Mouse (Mus musculus) layer of hippocampus, postnatal 14 days (tissue): Measurements from ENCODE around the gene Dmpk. TPM values are rescaled to one million over a fixed set of nuclear protein-coding genes. Genes with fewer than 3 reads are reported as not detected.
A peak's percentile ranks its signal among the peaks of the same experiment; 100 is the strongest.

ENCODE experiments used
- DNase-seq, 2 experiments: peaks; one replicate each; pipeline ENCODE4 v3.0.0; 2021 to 2022; ENCODE audit warnings: low spot score in 2 of 2, mixed read lengths in 1 of 2
- total RNA-seq, 2 experiments: library from RNA; stranded (reverse); gene quantifications; 2 replicates each; pipeline ENCODE4 v1.2.3; 2021

Dmpk gene
- total RNA-seq, 2 experiments from 2014 or later = 33.0 to 42.3 TPM

DNA sequence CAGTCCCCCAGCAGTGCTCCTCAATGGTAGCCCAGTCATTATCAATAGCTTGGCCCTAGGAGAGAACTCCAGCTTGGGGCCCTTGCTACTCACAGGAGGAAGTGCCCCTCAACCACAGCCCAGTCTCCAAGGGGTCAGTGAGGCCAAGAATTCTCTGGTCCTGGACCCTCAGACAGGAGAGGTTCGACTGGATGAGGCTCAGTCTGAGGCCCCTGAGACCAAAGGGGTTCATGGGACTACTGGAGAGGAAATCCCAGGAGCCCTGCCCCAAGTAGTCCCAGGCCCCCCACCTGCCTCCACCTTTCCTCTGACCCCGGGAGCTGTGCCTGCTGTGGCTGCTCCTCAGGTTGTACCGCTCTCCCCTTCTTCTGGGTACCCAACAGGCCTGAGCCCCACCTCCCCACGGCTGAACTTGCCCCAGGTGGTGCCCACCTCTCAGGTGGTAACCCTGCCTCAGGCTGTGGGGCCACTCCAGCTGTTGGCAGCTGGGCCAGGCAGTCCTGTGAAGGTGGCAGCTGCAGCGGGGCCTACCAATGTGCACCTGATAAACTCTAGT is 12.8 kb downstream of the Dmpk start:
- no peak for DNase-seq

DNA sequence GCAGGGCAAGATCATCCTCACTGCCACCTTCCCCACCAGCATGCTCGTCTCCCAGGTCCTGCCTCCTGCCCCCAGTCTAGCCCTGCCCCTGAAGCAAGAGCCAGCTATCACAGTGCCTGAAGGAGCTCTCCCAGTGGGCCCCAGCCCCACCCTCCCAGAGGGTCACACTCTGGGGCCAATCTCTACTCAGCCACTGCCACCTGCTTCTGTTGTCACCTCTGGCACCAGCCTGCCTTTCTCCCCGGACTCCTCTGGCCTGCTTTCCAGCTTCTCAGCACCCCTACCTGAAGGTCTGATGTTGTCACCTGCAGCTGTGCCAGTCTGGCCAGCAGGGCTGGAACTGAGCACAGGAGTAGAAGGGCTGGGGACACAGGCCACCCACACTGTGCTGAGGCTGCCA is 13.6 kb downstream of the Dmpk start:
- no peak for DNase-seq

GRCm38 (mm10) chr7:19097863-19098262 is 14.2 kb downstream of the Dmpk start:
- no peak for DNase-seq

DNA sequence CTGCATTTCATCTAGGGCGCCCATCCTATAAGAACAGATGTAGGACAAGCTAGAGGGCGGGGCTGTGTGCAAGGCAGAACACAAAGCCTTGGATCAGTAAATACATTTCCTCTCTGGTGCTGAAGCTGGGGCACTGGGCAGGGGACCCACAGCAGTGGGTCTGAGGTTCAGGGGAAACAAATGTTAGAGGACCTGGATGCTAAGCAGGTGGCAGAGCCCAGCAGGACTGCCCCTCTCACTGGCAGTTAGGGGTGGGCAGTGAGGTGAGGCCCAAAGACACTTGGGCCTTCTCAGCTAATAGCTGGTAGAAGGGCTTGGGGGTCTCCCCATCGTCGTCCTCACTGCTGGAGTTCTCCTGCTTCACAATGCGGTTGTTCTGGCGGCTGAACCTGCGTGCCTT is 15.2 kb downstream of the Dmpk start:
- DNase-seq = no peak

DNA sequence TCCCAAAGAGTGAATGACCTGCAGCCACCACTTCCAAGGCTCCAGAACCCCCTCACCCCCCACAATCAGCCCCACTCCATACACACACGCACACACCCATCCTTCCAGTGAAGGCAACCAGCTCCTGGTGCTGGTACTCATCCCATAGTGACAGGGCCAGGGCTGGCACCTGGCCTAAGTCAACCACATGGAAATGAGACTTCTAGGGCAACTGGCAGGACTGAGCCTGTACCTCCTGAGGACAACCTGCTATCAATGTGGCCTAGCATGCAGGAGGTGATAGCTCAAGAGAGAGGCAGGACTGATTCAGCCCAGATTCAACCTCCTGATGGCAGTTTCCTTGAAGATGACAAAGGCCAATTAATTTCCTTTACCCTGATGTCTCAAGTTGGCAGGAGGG is 16.6 kb downstream of the Dmpk start:
- DNase-seq = no peak

GRCm38 (mm10) chr7:19103741-19104140 is 20.1 kb downstream of the Dmpk start:
- no peak for DNase-seq

DNA sequence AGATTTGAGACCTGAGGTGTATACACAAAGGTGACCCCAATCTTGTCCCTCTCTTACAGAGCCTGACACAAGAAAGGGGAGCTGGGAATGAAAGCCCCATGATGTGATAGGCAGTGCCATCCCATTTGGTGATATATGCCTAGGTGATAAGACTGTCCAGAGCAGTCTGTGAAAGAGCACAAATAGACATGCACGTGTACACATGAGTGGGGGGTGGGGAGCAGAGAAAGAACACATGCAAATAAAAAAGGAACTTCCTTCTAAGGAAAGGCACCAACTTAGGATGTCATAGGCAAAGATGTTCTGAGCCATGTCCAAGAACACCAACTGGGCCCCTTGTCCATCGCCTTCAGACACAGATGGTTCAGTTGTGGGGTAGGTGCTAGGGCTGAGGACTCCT is 20.8 kb downstream of the Dmpk start:
- DNase-seq = no peak

DNA sequence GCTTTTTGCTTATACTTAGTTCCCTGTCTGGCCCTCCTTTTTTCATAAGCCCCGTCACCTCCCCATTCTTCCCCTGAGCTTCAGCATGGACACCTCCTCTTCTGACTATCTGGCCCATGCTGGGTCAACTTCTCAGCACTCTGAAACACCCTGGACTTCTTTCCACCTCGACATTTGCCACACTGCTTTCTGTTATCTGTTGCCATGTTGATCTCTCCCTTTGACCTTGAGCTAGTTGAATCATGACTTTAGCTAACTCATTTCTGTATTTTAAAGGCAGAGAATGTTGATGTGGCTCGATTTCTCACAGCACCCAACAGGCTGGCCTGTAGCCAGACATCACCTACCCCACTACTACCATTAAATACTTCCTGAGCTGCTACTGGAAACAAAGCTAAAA is 23.8 kb downstream of the Dmpk start:
- no peak for DNase-seq

DNA sequence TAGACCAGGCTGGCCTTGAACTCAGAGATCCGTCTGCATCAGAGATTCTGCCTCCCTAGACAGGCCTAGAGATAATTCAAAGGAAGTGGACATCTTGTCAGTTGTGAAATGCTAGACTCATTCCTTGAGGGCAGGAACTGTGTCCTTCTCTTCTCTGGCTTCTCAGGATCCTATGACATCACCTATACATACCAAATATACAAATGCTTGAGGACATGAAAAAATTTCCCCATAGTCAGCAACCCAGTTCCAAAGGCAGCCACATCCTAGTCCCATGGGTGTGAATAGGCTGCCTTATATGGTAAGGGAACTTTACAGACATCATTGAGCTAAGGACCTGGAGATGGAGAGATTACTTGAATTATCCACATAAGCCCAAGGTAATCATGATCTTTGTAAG is 25.9 kb downstream of the Dmpk start:
- no peak for DNase-seq

DNA sequence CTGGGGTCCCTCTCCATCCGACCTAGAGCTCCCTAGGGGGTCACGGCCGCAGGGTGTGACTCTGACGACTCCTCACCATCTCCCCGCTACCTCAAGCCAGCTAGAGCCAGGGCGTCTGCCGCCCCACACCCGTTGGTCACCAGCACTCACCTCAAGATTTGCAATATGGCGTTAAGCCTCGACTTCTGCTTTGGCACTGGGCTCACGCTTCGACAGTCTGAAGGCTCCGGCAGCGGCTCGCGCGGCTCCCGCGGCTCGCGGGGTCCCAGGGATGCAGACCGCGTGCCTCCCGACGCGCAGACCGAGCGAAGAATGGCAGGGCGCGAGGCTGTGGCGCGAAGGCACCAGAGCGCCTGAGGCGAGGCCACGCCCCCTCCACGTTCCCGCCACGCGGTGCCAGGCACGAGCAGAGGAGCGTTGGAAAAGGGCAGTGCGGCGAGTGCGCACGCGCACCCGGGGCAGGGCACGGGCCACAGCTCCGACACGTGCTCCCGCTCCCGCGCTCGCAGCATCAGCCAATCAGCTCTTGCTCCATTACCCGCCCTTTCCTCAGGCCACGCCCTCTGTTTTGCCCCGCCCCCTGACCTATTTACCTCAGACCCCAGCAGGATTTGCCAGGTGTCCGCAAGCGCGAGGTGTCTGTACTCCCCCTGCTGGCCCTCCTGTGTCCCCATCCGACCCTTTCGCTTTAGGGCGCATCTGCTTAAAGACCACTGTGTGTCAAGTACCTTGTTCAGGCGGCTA is 34.6 kb downstream of the Dmpk start, which contains the start of gene Gm4969:
Gene Gm4969, minus strand, starts transcription at position 341 of the 744 bp plus-strand sequence.
- peak in 1 of 2 experiments; percentile 47 for DNase-seq

DNA sequence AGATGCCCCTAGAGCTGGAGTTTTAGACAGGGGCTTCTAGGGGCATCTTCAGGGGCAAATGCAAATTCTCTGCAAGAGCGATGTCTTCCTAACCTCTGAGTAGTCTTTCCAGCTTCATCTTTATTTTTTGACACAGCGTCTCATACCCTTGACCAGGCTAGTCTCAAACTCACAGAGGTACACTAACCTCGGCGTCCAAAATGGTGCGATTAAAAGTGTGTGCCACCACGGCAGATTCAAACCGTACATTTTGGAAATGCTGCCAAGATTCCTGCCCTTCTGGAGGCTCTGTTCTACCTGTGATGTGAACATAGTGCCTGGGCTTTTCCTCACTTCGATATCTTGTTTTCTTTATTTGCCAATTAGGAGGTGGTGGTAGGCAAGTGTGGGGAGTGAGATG is 35.4 kb downstream of the Dmpk start:
- no peak for DNase-seq

DNA sequence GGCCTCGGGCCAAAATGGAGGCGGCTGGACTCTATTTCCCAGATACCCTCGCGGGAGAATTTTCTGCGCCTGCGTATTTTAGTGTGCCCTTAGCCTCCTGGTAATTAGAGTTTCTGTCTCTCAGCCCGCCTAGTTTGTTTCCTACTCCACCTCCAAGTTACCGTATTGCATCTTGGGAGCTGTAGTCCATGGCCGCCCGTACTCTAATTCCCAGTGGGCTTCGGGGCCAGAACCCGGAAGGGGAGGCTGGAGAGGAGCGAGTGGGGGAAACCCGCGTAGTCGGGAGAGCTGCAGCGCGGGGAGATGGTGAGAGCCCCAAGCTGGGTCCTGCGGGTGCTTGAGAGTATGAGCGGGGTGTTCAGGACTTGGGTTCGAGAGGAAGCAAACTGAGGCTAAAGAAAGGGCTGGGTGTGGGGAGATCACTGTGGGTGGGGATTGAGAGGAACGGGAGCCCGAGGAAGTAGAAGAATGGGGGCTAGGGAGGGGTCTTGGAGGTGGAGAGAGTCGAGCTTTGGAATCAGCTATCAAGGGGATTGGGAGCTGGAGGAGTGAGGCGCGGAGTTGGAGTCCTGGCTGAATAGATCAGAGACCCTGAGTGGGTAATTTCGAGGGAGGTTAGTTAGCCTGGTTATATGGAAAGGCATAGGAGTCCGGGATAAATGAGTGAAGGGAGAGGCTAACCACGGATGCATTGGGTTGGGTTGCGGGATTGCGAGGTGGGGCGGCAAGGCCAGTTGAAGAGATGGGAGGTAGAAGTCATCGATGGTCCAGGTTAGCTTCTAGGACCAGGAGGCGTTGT is 36.2 kb downstream of the Dmpk start, which contains the start of gene Fbxo46:
Gene Fbxo46, plus strand, starts transcription at position 229 of the 799 bp plus-strand sequence.
- DNase-seq = peak; percentile 89 to 97

GRCm38 (mm10) chr7:19121686-19122085 is 38.0 kb downstream of the Dmpk start:
- DNase-seq = no peak

GRCm38 (mm10) chr7:19124713-19125112 is 41.1 kb downstream of the Dmpk start:
- DNase-seq = no peak

- DNase-seq = no peak
Measured at GRCm38 (mm10) chr7:19127744-19128143, 44.1 kb downstream of the Dmpk start.

GRCm38 (mm10) chr7:19129396-19129795 is 45.7 kb downstream of the Dmpk start:
- no peak for DNase-seq

DNA sequence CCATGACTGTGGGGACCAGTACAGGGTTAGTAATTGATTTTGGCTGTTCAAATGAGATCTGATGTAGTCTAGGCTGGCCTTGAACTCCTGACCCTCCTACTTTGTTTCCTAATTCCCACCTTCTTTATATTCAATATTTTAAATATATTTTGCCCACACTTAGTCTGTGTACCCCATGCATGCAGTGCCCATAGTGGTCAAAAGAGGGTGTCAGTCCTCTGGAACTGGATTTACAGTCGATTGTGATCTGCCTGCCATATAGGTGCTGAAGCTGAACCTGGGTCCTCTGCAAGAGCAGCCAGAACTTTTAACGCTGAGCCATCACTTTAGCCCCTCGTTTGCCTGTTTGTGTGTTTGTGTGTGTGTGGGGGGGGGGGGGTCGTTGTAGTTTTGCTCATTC is 47.0 kb downstream of the Dmpk start:
- DNase-seq = no peak

DNA sequence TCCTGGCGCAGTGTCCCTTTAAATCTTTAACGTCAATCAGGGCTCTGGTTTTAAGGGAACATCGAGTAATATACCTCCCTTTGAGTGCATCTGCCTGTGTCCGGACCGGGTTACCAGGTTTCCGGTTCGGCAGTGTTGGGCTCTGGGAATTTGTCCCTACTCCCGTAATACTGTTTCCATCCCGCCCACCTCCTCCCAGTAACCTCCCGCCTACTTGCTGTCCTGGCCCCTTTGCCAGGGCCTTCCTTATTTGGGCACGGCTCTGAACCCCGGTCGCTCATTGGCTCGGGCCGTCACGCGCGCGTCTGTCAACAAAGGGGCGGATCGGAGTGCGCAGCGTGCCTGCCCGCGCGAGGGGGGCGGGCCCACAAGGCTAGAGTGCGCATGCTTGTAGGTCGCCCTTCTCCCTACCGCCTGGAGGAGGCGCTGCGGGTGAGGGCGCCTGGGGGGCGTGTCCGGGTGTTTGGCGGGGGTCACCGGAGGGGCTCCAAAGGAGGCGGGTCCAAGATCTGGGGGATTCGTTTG is 47.7 kb downstream of the Dmpk start:
- DNase-seq = peak; percentile 94 to 98

GRCm38 (mm10) chr7:19136168-19136567 is 52.5 kb downstream of the Dmpk start:
- no peak for DNase-seq

GRCm38 (mm10) chr7:19136673-19137334 is 53.2 kb downstream of the Dmpk start:
- DNase-seq = no peak

DNA sequence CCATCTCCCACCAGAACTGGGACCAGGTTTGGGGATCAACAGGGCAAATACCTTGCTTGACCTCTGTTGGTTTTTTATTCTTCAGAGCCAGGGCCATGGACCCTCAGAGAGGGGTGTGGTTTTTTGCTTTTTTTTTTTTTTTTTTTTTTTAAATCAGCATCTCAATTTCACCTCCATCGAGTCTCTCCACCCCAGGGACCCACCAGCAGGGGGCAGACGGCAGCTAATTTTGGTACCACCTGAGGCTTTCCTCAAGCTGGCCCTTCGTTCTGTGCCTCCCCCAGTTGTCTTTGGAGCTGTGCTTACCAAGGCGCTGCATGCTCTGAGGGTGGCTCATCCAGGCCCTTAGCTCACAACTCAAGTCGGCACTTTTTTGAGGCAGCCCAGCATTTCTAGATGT is 53.7 kb downstream of the Dmpk start:
- DNase-seq = peak; percentile 41 to 64
